Mouse (Mus musculus) right cerebral cortex, adult 18-20 months (tissue): ENCODE measurements at regions not wholly inside any gene's neighbourhood (a gene's known extent, or its start where the extent isn't known, plus 50 kb on each side); places are given as distances from the start of the nearest gene placed in this dataset.
A peak's percentile ranks its signal among the peaks of the same experiment; 100 is the strongest.

Experiments used
- DNase-seq: peaks from one replicate; pipeline ENCODE4 v3.0.0; 2022; ENCODE audit warnings: mixed read lengths

DNA sequence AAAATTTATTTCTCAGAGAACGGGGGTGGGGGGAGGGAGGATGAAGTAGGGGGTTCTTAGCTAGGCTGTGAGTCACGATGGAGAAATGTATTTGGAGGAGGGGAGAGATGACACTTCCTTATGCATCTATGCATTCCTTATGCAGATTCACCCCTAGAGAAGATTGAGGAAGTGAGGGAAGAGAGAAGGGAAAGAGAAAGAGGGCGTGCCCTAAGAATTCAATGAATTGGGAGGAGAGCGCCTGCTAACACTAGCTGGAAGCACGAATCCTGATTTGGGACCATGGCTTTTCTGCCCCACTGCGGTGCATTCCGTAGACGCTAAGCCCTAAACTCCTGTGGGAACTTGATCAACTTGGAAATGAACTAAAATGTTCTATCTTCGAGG lies 56.1 kb downstream of the Foxi3 start:
- DNase-seq, result no peak

DNA sequence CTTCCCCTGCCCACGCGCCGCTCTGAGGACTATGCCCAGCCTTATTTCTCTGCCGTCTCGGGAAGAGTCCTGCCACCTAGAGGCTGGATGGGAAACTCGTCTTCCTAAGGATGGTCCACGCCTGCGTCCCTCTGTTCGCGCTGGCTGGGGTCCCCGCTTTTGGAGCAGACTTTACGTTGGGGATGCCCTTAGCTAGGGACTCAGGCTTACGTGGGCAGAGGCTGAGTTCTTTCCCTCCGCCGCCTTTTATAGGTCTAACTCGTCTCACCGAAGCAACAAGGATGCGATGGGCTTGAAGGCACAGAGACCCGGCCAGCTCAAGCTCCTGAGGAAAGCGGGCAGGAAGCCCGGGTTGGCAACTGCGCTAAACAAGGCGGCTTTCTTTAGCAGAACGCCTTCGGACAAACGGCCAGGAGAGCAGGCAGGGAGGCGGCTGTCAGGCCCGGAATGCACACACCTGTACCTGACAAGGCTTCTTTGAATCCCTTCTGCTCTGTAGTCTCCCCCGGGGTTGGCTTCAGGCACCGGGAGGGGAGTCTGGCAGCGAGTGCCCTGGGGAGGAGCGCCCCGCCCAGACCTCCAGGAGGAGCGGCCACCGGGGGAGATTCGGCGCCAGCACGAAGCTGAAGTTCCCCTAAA lies 56.6 kb downstream of the Foxi3 start:
- peak; percentile 59 for DNase-seq

DNA sequence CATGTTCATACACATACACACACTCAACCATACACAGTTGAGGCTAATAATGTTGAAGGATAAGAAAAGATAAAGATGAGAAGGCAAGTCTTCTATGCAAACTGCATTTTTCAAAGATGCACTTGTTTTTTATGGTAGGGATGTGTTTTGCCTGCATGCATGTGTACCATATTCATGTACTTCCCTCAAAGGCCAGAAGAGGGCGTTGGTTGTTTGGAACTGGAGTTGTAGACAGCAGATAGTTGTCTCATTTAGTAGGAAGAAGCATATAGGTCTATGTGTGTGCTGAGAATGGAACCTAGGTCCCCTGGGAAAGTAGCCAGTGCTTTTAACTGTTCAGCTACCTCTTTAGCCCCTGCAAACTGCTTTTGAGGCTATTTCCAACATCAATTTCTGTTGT lies 60.1 kb downstream of the Foxi3 start:
- DNase-seq, result no peak

DNA sequence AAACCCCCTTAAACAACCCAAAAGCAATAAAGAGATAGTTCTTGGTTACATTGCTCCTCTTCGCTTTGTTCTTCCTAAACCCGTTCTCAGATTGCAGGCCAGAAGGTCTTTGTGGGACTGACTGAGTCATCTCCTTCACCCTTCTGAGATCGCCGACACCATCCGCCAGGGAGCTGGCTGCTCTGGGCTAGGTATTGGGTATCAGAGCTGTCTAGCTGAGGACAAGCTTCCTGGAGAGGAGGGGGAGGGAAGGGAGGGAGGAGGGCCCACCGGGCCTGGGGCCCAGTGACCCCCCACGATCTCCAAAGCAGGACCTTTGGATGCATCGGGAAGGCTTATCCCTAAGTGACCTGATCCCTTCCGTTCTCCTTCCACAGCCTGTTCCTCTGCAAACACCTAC lies 65.0 kb downstream of the Foxi3 start:
- no peak for DNase-seq

DNA sequence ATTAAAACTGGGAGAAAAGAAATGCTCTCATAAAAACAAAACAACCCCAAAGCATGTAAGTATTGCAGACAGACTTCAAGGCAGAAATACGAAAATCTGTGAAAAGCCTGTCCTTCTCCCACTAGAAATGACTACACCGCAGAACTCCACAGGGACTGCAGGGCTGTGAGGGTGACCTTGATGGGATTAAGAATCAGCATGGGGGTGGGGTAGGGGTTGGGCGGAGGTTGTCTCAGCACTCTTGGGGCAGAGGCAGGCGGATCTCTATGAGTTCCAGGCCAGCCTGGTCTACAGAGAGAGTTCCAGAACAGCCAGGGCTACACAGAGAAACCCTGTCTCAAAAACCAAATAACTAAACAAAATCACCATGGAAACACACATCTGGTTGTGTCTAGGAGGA lies 69.1 kb downstream of the Foxi3 start:
- no peak for DNase-seq

DNA sequence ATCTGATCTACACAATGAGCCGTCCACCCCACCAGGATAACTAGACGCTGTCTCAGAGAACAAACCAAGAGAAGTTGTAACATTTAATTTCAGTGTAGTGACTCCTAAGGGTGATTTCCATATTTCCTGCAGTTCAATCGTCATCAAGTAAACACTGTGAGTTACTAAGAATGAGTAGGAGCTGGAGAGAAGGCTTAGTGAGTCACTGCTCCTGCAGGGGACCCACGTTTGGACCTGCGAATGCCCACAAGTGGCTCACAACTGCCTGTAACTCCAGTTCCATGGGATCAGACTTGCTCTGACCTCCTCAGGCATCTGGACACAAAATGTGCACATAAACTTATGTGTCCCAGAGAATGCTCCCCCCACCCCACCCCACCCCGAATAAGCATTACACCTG lies 73.3 kb downstream of the Foxi3 start:
- DNase-seq, result peak; percentile 3

DNA sequence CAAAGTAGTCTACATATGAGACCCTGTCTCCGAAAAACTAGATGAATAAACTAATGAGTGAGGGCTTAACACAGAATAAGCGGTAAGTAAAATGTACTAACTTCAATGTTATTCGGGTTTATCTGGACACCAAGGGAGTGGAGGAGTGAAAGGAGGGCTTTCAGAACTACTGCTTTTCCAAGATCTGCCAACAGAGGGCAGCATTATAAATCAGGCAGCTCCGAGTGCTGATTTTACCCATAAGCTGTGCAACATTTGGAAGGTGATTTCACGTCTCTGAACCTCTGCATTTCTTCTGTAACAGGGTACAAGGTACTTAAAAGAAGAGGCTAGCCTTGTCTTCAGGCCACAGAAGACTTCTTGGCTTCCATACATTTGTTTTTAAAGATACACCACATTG lies 74.2 kb downstream of the Foxi3 start:
- DNase-seq, result peak; percentile 3

DNA sequence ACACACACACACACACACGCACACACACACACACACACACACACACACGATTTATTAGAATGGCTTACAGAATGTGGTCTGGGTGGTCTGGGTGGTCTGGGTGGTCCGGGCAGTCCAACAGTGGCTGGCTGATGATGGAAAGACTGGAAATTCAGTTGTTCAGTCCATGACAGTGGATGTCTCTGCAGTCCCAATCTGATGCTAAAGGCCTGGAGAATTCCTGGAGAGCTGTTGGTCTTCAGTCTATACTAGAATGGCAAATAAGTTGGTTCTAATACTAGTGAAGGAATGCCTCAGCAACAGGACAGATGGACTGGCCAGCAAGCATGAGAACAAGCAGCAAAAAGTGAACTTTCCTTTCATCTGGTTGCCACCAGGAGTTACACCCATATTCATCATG lies 87.9 kb downstream of the Foxi3 start:
- DNase-seq, result no peak

DNA sequence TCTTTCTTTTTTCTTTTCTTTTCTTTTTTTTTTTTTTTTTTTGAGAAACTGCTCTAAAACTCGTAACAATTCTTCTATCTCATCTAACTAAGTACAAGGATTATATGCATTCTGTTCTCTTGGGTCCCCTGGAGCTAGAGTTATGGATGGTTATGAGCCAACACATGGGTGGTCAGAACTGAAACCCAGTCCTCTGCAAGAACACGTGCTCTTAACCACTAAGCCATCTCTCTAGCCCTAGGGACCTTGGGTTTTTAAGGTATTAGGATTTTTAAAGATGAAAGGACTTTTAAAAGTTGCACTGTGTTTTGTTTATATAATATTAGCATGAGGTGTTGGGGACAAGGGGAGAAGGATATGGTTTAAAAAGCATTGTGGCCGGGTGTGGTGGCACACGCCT lies 88.9 kb downstream of the Foxi3 start:
- no peak for DNase-seq

DNA sequence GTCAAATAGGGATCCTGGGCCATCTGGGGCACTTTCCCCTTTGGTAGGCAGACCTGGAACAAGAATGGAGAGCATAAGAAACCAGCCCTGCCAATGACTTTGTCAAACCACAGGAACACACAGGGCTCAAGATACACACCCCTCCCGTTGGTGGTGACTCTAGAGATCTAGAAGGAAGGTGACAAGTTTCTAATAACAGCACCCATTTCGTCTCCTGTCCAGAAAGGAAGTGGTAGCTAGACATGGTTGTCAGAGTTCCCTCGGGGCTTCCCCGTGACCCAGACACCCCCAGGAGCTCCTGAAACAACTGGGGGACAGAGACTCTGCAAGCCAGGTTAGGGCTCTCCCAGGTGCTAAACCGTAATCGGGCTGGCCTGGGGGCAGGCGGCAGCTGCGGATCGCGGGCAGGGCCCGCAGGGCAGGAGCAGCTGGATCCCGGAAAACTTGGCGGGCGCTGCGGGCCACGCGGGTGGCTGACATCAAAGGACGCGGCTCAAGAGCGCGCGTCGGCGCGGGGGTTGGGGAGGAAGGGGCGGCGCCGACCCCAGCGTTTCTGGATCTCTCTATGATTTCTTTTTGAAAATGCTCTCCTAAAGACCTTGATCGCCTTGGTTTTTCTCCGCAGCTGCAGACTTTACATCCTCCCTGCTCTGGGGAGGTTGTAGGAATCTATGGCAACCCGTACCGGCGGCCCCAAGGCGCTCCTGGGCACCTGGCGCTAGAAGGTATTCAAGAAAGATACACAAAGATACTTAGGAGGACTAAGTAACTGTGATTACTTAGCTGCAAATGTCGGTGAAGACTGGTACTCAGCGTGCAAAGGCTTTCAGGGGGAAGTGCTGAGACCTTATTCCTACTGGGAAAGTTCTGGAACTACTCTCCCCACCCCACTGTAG lies 92.1 kb downstream of the Foxi3 start:
- DNase-seq, result no peak

DNA sequence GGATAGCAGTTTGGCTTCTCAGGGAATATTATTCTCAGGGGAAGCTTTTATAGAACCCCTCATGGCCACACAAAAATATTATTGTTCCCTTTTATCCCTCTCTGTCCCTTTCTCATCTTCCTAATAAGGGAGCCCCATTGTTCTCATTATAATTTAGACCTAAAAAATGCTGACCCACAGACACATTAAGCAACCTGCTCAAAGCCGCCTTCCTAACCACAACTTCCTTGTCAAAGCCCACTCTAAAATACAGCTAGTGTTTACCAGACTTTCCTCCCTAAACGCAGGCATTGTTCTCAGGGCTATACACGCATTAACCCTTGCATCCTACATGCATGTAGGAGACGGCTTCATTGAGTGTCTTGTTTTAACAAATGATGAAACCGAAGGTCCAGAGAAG lies 93.9 kb downstream of the Foxi3 start:
- no peak for DNase-seq

DNA sequence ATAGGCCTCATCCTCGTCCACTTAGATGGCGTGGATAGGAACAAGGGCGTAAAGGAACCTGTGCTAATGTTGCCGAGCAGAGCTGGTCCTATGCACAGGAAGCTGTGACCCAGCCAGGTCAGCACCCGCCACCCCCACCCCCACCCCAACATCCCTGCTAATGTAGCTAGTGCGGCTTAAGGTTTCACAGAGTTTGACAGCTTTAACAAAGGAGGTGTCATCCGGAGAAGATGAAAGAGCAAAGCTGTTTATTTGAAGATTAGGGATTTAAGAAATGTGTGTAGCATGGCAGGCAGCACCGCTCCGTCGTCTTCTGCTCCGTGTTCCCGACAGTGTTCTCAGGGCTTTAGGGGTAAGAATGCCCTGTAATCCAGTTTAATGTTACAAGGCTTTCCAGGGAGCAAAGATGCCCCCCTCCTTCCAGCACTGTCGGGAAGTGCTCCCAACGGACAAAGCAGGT lies 93.5 kb downstream of the Thnsl2 start:
- DNase-seq, result no peak

DNA sequence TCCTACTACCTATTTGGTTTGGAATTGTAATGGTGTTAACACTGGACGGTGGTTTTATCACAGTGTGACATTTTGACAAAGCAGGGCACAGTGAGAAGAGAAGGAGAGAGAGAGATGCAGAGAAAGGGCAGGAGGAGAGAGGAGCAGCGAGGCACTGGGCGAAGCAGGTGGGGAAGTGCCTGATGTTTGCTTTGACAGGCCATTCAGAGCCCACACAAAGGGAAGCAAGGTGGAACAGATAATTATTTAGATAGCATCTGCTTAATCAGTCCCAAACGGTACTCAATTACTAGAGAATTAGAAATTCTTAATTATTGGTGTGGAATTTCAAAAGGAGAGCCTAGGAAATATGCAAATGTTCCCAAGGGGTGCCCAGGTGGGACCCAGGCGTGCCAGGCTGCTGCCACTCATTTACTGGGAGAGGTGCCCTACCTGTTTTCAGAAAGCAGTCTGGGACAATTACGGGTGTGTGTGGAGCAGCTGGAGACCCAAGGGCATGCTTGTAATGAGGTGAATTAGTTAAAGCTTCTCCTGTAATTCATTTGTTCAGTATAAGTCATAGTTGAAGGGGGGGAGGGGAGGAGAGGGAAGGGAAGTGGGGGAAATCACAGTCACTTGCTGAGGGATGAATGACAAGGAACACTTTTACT lies 86.9 kb downstream of the Thnsl2 start:
- DNase-seq, result no peak

DNA sequence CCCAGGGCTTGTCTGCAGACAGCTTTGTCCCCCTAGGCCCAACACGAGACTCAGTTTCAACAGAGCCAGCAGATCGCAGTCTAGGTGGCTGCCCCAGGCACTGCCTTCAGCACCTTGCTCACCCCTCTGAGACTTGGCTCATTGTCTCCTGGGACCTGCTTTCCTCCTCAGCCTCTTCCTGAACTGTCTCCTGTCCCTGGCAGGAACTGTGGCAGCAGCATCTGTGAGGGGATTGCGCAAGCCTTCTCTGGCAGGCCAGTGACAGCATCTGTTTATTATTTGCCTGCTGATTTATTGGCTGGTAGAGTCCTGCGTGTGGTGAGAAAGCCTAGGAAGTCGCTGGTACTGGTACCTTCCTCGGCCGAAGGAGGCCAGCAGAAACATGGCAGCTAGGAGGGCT lies 84.1 kb downstream of the Thnsl2 start:
- DNase-seq, result no peak

DNA sequence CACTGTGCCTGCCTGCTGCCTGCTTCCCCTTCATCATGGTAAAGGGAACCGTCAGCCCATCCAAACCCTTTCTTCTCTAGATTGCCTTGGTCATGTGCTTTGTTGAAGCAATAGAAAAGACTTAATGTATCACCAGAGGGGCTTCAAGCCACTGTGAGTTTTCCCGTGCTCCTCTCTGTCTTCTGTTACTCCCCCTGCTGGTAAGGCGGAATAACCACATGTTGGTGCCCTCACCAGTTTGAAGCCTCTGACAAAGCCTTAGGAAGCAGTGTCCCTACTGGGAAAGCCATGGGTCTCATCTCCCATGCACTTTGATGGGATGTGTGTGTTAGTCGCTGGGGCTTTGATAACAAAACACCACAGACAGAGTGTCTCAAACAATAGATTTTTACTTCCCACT lies 81.3 kb downstream of the Thnsl2 start:
- DNase-seq, result no peak

DNA sequence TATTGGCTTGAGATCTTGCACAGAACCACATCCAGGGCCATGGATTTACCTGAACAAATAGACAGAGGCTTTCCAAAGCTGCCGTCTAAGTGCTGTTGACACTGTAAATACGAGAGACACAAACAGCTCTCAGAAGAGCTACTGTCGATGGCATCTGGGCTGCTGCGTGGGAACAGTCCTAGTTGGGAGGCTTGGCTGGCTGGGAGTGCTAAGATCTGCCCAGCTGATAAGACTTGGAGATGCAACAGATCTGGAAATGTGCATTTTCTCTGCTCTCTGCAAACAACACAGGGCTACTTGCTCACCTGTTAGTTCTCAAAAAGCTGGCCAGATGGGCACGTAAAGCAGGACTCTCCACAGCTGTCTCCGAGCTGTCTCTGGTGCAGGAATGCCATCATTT lies 78.8 kb downstream of the Thnsl2 start:
- DNase-seq, result no peak

DNA sequence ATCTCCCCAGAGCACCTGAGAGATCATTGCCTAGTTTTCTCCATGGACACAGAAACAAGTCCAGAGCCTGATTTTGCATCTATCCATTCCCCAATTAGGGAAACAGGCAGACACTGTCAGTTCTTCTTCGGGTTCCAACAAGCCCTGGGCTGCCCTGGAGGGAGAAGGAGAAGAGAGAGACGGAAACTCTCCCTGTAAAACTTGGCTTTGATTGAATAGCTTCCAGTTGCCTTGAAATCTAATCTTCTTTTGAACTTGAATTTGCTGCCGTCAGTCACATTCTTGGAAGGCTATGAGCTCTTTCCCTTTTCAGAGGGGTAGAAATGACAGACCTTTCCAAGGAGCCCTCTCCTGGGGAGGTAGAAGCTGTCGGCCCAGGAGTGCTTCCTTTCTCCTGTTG lies 75.0 kb downstream of the Thnsl2 start:
- no peak for DNase-seq

DNA sequence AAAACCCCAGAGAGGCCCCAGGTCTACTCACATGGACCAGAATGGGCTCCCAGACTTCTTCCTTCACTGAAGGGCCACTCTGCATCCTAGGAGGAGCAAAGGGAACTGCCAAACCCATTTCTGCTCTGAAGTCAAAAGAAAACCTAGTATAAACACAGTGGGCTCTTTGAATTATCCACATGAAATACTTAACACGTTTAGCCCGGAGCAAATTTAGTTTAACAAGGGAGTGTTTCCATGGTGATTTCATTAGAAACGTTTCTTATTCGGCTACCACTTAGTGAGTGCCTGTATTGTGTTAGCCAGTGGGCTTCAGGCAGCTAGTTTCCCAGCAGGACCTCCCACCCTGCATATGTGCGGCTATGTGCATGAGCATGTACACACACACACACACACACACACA lies 69.4 kb downstream of the Thnsl2 start:
- no peak for DNase-seq
